Mouse (Mus musculus): ENCODE measurements around the gene Rab3a. TPM values are rescaled to one million over a fixed set of nuclear protein-coding genes. Genes with fewer than 3 reads are reported as not detected.

Rab3a gene
- polyA plus RNA-seq, 1 experiment from 2014 or later = 28.6 TPM

DNA sequence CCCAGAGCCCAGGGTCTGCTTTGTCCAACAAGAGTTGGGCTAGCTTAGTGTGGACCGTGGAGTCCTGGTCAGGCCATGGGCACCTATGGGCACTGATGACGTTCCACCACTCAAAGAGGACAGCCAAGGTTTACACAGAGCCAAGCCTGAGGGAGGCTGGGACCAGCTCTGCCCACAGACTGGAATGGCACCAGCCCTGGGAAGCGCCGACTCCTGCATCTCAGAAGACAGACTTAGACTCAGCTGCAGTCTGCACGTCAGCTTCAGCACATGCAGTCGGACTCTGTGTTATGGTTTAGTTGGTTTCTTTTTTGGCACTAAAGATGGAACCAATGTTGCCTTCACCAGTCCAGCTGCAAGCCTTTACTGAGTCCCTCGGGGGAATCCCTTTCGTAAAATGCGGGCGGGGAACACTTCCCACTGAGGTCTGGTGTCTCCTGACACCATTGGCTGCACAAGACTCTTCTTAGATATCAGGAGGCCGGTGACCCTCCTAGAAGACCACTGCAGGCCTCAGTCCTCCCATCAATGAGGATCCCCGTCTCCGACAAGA is 4.3 kb upstream of the Rab3a start:
- no peak overlapping the region for H3K27ac ChIP-seq (ENCODE audit: low read length)
- TF ChIP-seq CTCF (IDR thresholded peaks at IDR 0.05) (no peak), EP300 (IDR thresholded peaks at IDR 0.05) (no peak)
- peaks cover 4% of the 10 kb centered on the region; the same call in 1 of the 2 replicates for H3K27me3 ChIP-seq (replicated peaks; ENCODE audit: insufficient read depth, low read length)
- no peak for DNase-seq (ENCODE audit: low spot score)
- no peaks in the 10 kb centered on the region for H3K9me3 ChIP-seq (ENCODE audit: low read length)
- H3K4me3 ChIP-seq (ENCODE audit: low read depth, low read length) = no peak overlapping the region
- no peak for ATAC-seq
- no peak overlapping the region for H3K4me2 ChIP-seq (replicated peaks; ENCODE audit: low read depth, low read length)
- H3K9ac ChIP-seq (replicated peaks; ENCODE audit: low read depth) = no peak overlapping the region
- H3K36me3 ChIP-seq (ENCODE audit: insufficient read depth, low read length) = no peaks in the 10 kb centered on the region
- H3K4me1 ChIP-seq (ENCODE audit: insufficient read depth, low read depth, low read length) = peaks cover 10% of the 10 kb centered on the region; the same call in 1 of the 2 replicates
- WGBS = 82% methylated on average over 13 of the region's 13 CpGs

DNA sequence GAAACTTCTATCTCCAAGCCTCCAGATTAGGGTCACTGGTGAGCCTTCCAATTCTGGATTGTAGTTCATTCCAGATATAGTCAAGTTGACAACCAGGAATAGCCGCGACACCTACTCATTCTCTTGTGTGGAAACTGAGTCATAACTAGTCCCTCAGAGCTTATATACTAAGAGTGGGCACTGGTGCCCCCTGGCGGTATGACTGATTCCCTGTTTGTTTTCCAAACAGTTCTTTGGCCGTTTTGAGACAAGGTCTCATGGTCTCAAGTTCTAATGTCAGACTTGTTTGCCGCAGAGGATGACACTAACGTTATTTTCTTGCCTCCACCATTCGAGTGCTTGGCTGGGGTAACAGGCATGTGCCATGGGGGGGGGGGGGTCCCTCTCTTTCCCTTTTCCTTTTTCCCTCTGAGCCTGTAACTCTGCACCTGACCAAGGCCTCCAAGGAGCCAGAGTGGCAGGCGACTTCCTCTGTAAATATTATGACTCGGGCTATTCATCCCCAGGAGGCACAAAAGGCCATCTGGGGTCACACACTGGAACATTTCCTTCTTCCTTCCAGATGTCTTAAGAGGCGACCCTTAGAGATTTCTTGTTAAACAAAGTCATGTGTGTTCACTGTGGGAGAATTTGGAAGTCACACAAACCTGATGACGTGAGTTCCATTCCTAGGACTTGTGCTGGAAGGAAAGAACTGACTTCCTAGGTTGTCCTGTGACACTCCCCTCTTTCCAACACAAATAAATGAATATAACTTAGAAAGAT is 2.3 kb upstream of the Rab3a start:
- ATAC-seq (peak; percentile 56), DNase-seq (ENCODE audit: low spot score) (peak; percentile 97)
- Histone ChIP-seq H3K4me2 (replicated peaks; ENCODE audit: low read depth, low read length) (no peak overlapping the region), H3K9ac (replicated peaks; ENCODE audit: low read depth) (no peak overlapping the region), H3K4me3 (ENCODE audit: low read depth, low read length) (no peak overlapping the region), H3K4me1 (ENCODE audit: insufficient read depth, low read depth, low read length) (peaks cover 10% of the 10 kb centered on the region; the same call in 1 of the 2 replicates), H3K27me3 (replicated peaks; ENCODE audit: insufficient read depth, low read length) (no peaks in the 10 kb centered on the region), H3K9me3 (ENCODE audit: low read length) (no peaks in the 10 kb centered on the region), H3K27ac (ENCODE audit: low read length) (peak overlapping the region; percentile 97), H3K36me3 (ENCODE audit: insufficient read depth, low read length) (peaks cover 8% of the 10 kb centered on the region; the same call in 1 of the 2 replicates)
- peak; percentile 80 for TF ChIP-seq CTCF (IDR thresholded peaks at IDR 0.05)
- TF ChIP-seq EP300 (IDR thresholded peaks at IDR 0.05) = peak; percentile 99
- 15% methylated on average over 11 of the region's 11 CpGs for WGBS

- DNase-seq (ENCODE audit: low spot score) = peak; percentile 87
- ATAC-seq = peak; percentile 22
- H3K36me3 ChIP-seq (ENCODE audit: insufficient read depth, low read length) = peaks cover 8% of the 10 kb centered on the region; the same call in 1 of the 2 replicates
- WGBS = 13% methylated on average over 21 of the region's 21 CpGs
- peak overlapping the region; percentile 27 for H3K4me3 ChIP-seq (ENCODE audit: low read depth, low read length)
- H3K27ac ChIP-seq (ENCODE audit: low read length) = peak overlapping the region; percentile 97
- H3K9ac ChIP-seq (replicated peaks; ENCODE audit: low read depth) = 0 out of 2 replicates have a peak overlapping the region, but pooled peaks have one; percentile 16
- TF ChIP-seq EP300 (IDR thresholded peaks at IDR 0.05) = peak; percentile 44; the same call in 1 of the 2 replicates
- TF ChIP-seq CTCF (IDR thresholded peaks at IDR 0.05) = no peak
- H3K4me1 ChIP-seq (ENCODE audit: insufficient read depth, low read depth, low read length) = peaks cover 10% of the 10 kb centered on the region; the same call in 1 of the 2 replicates
- no peaks in the 10 kb centered on the region for H3K9me3 ChIP-seq (ENCODE audit: low read length)
- H3K4me2 ChIP-seq (replicated peaks; ENCODE audit: low read depth, low read length) = peak overlapping the region; percentile 47
- no peaks in the 10 kb centered on the region for H3K27me3 ChIP-seq (replicated peaks; ENCODE audit: insufficient read depth, low read length)
Observed at GRCm38 (mm10) chr8:70753151-70753550, 1.3 kb upstream of the Rab3a start.

DNA sequence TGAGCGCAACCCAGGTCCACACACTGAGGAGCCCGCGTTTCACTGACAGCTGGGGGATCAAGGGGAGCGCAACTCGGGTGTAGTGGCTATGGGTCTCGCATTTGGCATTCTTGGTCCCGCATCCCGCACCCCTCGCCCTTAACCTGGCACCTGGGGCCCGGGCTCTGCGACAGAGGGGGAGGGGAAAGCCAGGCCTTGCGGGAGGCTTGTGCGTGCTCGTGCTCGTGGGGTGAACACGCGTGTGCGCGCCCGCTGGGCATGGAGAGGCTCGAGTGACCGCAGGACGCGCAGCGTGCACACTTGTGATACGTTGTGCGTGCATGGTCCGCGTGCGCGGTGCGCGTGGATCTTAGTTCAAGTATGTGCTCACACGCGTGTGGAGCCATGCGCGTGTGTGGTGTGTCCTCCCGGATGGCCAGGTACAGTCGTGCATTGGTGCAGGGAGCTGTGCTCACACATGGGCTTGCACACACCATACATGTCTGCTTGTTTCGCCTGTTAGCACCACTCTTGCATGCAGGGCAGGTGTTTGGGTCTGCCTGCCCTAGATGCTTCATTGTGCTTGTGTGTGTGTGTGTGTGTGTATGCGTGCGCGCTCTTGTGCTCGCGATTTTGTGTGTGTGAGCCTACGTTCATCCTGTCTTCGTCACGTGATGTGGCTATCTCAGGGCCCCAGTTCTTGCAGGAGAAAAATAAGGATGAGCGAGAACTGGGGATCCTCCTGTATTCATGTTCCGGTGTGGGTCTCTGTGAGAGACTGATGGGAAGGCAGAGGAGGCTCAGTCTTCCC is 587 bp downstream of the Rab3a start:
- no peaks in the 10 kb centered on the region for H3K27me3 ChIP-seq (replicated peaks; ENCODE audit: insufficient read depth, low read length)
- peak overlapping the region; percentile 70 for H3K4me3 ChIP-seq (ENCODE audit: low read depth, low read length)
- WGBS = 10% methylated on average over 49 of the region's 50 CpGs
- H3K27ac ChIP-seq (ENCODE audit: low read length) = peak overlapping the region; percentile 75
- H3K4me1 ChIP-seq (ENCODE audit: insufficient read depth, low read depth, low read length) = peaks cover 17% of the 10 kb centered on the region; the same call in 1 of the 2 replicates
- H3K36me3 ChIP-seq (ENCODE audit: insufficient read depth, low read length) = peaks cover 8% of the 10 kb centered on the region; the same call in 1 of the 2 replicates
- TF ChIP-seq CTCF (IDR thresholded peaks at IDR 0.05) (no peak), EP300 (IDR thresholded peaks at IDR 0.05) (no peak)
- peak overlapping the region; percentile 92 for H3K4me2 ChIP-seq (replicated peaks; ENCODE audit: low read depth, low read length)
- DNase-seq (ENCODE audit: low spot score) (no peak), ATAC-seq (peak; percentile 29)
- no peaks in the 10 kb centered on the region for H3K9me3 ChIP-seq (ENCODE audit: low read length)
- peak overlapping the region; percentile 57 for H3K9ac ChIP-seq (replicated peaks; ENCODE audit: low read depth)

DNA sequence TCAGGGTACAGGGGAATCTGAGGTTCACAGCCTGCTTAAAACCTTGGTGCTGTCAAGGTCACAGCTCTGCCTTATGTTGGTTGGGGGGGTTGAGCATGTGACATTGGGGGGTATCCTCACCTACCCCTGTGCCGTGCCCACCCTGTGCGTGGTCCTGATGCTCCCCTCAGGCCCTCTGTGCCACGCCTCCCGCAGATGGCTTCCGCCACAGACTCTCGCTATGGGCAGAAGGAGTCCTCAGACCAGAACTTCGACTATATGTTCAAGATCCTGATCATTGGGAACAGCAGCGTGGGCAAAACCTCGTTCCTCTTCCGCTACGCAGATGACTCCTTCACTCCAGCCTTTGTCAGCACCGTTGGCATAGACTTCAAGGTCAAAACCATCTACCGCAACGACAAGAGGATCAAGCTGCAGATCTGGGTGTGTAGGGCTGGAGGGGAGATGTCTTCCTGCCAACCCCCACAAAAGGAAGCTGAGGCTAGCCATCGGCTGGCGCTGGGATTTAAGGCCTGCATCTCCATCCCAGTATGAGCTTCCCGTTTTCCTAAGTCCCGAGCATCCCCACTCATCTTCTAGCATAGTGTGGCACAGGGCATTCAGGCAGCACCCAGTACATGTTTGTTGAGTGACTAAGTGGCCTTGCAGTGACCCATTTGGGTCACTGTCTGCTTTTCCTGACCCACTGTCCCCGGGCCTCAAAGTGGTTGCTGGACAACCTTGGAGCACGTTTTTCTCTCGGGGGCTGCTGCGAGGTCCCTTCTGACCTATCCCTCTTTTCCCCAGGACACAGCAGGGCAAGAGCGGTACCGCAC is 1.4 kb downstream of the Rab3a start:
- ATAC-seq (no peak), DNase-seq (ENCODE audit: low spot score) (no peak)
- peaks cover 22% of the 10 kb centered on the region; the same call in 1 of the 2 replicates for H3K4me1 ChIP-seq (ENCODE audit: insufficient read depth, low read depth, low read length)
- no peak overlapping the region for H3K27ac ChIP-seq (ENCODE audit: low read length)
- peak overlapping the region; percentile 92 for H3K4me2 ChIP-seq (replicated peaks; ENCODE audit: low read depth, low read length)
- peaks cover 8% of the 10 kb centered on the region; the same call in 1 of the 2 replicates for H3K36me3 ChIP-seq (ENCODE audit: insufficient read depth, low read length)
- TF ChIP-seq EP300 (IDR thresholded peaks at IDR 0.05) = no peak
- no peak for TF ChIP-seq CTCF (IDR thresholded peaks at IDR 0.05)
- WGBS = 82% methylated on average over 24 of the region's 24 CpGs
- peak overlapping the region; percentile 70; the same call in 1 of the 2 replicates for H3K4me3 ChIP-seq (ENCODE audit: low read depth, low read length)
- peak overlapping the region; percentile 57 for H3K9ac ChIP-seq (replicated peaks; ENCODE audit: low read depth)
- no peaks in the 10 kb centered on the region for H3K27me3 ChIP-seq (replicated peaks; ENCODE audit: insufficient read depth, low read length)
- no peaks in the 10 kb centered on the region for H3K9me3 ChIP-seq (ENCODE audit: low read length)
